Mouse (Mus musculus): ENCODE data around the gene Ckmt1.
"Not testable (repeated sequence)": the region's sequence is repeated elsewhere in the genome, so short reads cannot be mapped to it uniquely, and the experiment has no call there.

Ckmt1 gene

GRCm38 (mm10) chr2:121357494-121357893 is at the start of gene Ckmt1:
Gene Ckmt1, plus strand, starts transcription at chr2:121357714.
- DNase-seq = no peak

GRCm38 (mm10) chr2:121308997-121309416 is 48.5 kb upstream of the Ckmt1 start:
- DNase-seq = peak; percentile 43

GRCm38 (mm10) chr2:121316278-121316677 is 41.2 kb upstream of the Ckmt1 start:
- DNase-seq = no peak

- no peak for DNase-seq
Observed at GRCm38 (mm10) chr2:121323041-121323440, 34.5 kb upstream of the Ckmt1 start.

- no peak for DNase-seq
Observed at GRCm38 (mm10) chr2:121323693-121324470, 33.6 kb upstream of the Ckmt1 start.

GRCm38 (mm10) chr2:121329492-121329891 is 28.0 kb upstream of the Ckmt1 start:
- DNase-seq = no peak

GRCm38 (mm10) chr2:121339057-121339456 is 18.5 kb upstream of the Ckmt1 start:
- no peak for DNase-seq

GRCm38 (mm10) chr2:121353156-121353555 is 4.4 kb upstream of the Ckmt1 start:
- no peak for DNase-seq

GRCm38 (mm10) chr2:121354378-121354777 is 3.1 kb upstream of the Ckmt1 start:
- DNase-seq = no peak

GRCm38 (mm10) chr2:121354820-121355592 is 2.5 kb upstream of the Ckmt1 start, which contains the start of gene Ppip5k1:
Gene Ppip5k1, minus strand, starts transcription at chr2:121355396.
- peak; percentile 98 for DNase-seq

- no peak for DNase-seq
Observed at GRCm38 (mm10) chr2:121357961-121358360, 447 bp downstream of the Ckmt1 start.

- DNase-seq = peak; percentile 63
Observed at GRCm38 (mm10) chr2:121358381-121358780, 867 bp downstream of the Ckmt1 start.

- no peak for DNase-seq
Observed at GRCm38 (mm10) chr2:121359461-121359860, 1.9 kb downstream of the Ckmt1 start.

GRCm38 (mm10) chr2:121363656-121364055 is 6.1 kb downstream of the Ckmt1 start:
- DNase-seq = no peak

GRCm38 (mm10) chr2:121368831-121369230 is 11.3 kb downstream of the Ckmt1 start:
- DNase-seq = peak; percentile 5

- DNase-seq = no peak
Observed at GRCm38 (mm10) chr2:121370921-121371320, 13.4 kb downstream of the Ckmt1 start.

- DNase-seq = no peak
Observed at GRCm38 (mm10) chr2:121372266-121372665, 14.8 kb downstream of the Ckmt1 start.

GRCm38 (mm10) chr2:121374766-121375165 is 17.3 kb downstream of the Ckmt1 start:
- no peak for DNase-seq

- DNase-seq = not testable (repeated sequence)
Observed at GRCm38 (mm10) chr2:121386961-121387575, 29.6 kb downstream of the Ckmt1 start, which contains the start of gene Strc. Gene Strc, minus strand, starts transcription at chr2:121387168.

GRCm38 (mm10) chr2:121396624-121397023 is 39.1 kb downstream of the Ckmt1 start:
- peak; percentile 88 for DNase-seq

- no peak for DNase-seq
Observed at GRCm38 (mm10) chr2:121403296-121403695, 45.8 kb downstream of the Ckmt1 start.

- DNase-seq = peak; percentile 56
Observed at GRCm38 (mm10) chr2:121408160-121408559, 50.6 kb downstream of the Ckmt1 start.

- DNase-seq = no peak
Observed at GRCm38 (mm10) chr2:121412843-121413386, 55.4 kb downstream of the Ckmt1 start.

Measured in lung, postnatal 14 days (tissue).